Mouse (Mus musculus) hindbrain, embryonic 11.5 days (tissue): Measurements from ENCODE around the gene Traf3. TPM values are rescaled to one million over a fixed set of nuclear protein-coding genes. Genes with fewer than 3 reads are reported as not detected.
A peak's percentile ranks its signal among the peaks of the same experiment; 100 is the strongest.

Experiments
- ATAC-seq: fragments of 200-750 bp; cut with Nextera tagmentation; 2 replicates; pipeline ENCODE4 v1.8.0; 2017; ENCODE audit warnings: mild to moderate bottlenecking, moderate TSS enrichment, moderate library complexity; ENCODE audit not compliant: low FRiP score
- DNase-seq: peaks from one replicate; pipeline ENCODE4 v3.0.0-alpha.2; 2015; ENCODE audit warnings: low spot score
- H3K27ac ChIP-seq: fragments of 300-500 bp; sonication (generic); 2 replicates; pipeline ENCODE4 v1.5.1; 2014; ENCODE audit warnings: mild to moderate bottlenecking, low read depth, low read length
- H3K27me3 ChIP-seq: fragments of 300-500 bp; sonication (generic); 2 replicates; pipeline ENCODE4 v1.6.1; 2014; ENCODE audit warnings: mild to moderate bottlenecking, low read length, moderate library complexity, mixed read lengths; ENCODE audit not compliant: control insufficient read depth, insufficient read depth
- H3K36me3 ChIP-seq: fragments of 300-500 bp; sonication (generic); 2 replicates; pipeline ENCODE4 v1.6.1; 2014; ENCODE audit warnings: mild to moderate bottlenecking, low read length, moderate library complexity, mixed read lengths; ENCODE audit not compliant: control insufficient read depth, insufficient read depth
- H3K4me1 ChIP-seq: fragments of 300-500 bp; sonication (generic); replicated peaks from 2 replicates; pipeline ENCODE4 v1.6.1; 2014; ENCODE audit warnings: low read length, mixed read lengths; ENCODE audit not compliant: control insufficient read depth, insufficient read depth
- H3K4me2 ChIP-seq: fragments of 300-500 bp; sonication (generic); replicated peaks from 2 replicates; pipeline ENCODE4 v1.6.1; 2014; ENCODE audit warnings: mild to moderate bottlenecking, low read depth, low read length
- H3K4me3 ChIP-seq: fragments of 300-500 bp; sonication (generic); 2 replicates; pipeline ENCODE4 v1.5.1; 2014; ENCODE audit warnings: low read depth, low read length
- H3K9ac ChIP-seq: fragments of 300-500 bp; sonication (generic); 2 replicates; pipeline ENCODE4 v1.6.1; 2014; ENCODE audit warnings: low read depth, low read length
- H3K9me3 ChIP-seq: fragments of 300-500 bp; sonication (generic); 2 replicates; pipeline ENCODE4 v1.6.1; 2016; ENCODE audit warnings: low read length; ENCODE audit not compliant: control insufficient read depth
- WGBS: fragments of 180-500 bp; shearing (Covaris S2); extraction: QIAGEN DNeasy Blood & Tissue Kit; methylation state at CpG from one replicate; pipeline ENCODE4 v1.1.7; 2014; 5-methylcytosine and 5-hydroxymethylcytosine counted together
- polyA plus RNA-seq: library from polyadenylated mRNA; unstranded; fragments of >200 nt; fragmentation: Nextera tagmentation; extraction: Ambion mirVana; gene quantifications from 2 replicates; pipeline ENCODE4 v1.2.1, GENCODE M21; 2014

Gene Traf3
- polyA plus RNA-seq, 1 experiment from 2014 or later: 16.2 TPM

DNA sequence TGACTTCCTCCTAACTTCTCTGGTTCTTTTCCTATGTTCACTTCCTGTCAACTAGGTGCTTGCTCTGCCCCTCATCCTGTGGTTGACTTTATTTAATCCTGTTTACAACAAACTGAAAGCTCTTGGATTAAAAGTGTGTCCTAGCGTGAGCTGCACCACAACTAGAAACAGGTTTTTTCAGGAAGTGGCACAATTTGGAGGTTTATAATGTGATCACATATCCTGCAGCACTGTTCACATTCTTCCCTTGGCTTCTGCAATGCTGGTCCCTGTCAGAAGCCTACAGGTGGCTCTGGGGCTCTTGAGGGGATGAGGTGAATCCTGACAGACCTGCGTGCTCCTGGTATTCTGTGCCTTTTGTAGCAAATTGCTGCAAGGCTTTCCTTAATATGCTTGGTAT, 64.6 kb downstream of the Traf3 start:
- no peaks in the 10 kb centered on the region for H3K4me1 ChIP-seq
- no peaks in the 10 kb centered on the region for H3K9me3 ChIP-seq
- no peaks in the 10 kb centered on the region for H3K27me3 ChIP-seq
- H3K27ac ChIP-seq: no peak overlapping the region
- H3K4me2 ChIP-seq: no peak overlapping the region
- H3K36me3 ChIP-seq: no peaks in the 10 kb centered on the region
- 95% methylated on average over 2 of the region's 2 CpGs for WGBS
- no peak overlapping the region for H3K9ac ChIP-seq
- H3K4me3 ChIP-seq: no peak overlapping the region
- no peak for ATAC-seq
- no peak for DNase-seq

- H3K36me3 ChIP-seq: no peaks in the 10 kb centered on the region
- no peak overlapping the region for H3K4me2 ChIP-seq
- DNase-seq (no peak), ATAC-seq (no peak)
- no peaks in the 10 kb centered on the region for H3K27me3 ChIP-seq
- H3K4me1 ChIP-seq: no peaks in the 10 kb centered on the region
- H3K4me3 ChIP-seq: no peak overlapping the region
- H3K27ac ChIP-seq: no peak overlapping the region
- no peaks in the 10 kb centered on the region for H3K9me3 ChIP-seq
- no peak overlapping the region for H3K9ac ChIP-seq
- 93% methylated on average over 4 of the region's 4 CpGs for WGBS
Measured at GRCm38 (mm10) chr12:111233798-111234197, 67.6 kb downstream of the Traf3 start.

DNA sequence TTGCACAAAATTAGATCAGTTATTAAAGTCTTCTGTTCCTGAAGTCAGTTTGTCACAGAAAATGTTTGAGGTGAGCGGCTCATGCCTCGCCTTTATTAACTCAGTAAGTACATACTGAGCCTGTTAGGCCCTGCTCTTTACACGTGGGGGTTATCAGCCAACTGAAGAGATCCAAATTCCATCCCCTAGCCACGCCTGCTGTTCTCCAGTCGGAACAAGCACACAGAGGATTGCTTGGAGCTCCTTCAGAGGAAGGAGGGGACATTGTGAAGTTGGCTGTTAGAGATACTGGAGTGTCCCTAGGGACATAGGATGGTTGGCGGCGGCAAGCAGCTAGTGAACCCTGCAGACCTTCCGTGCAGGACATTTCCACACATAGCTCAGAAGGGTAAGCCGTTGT, 68.2 kb downstream of the Traf3 start:
- WGBS: 81% methylated on average over 9 of the region's 9 CpGs
- Histone ChIP-seq H3K36me3 (no peaks in the 10 kb centered on the region), H3K4me3 (no peak overlapping the region), H3K9me3 (no peaks in the 10 kb centered on the region), H3K27ac (no peak overlapping the region), H3K4me2 (no peak overlapping the region), H3K27me3 (no peaks in the 10 kb centered on the region), H3K4me1 (no peaks in the 10 kb centered on the region), H3K9ac (no peak overlapping the region)
- DNase-seq: no peak
- ATAC-seq: no peak

- Histone ChIP-seq H3K36me3 (no peaks in the 10 kb centered on the region), H3K9ac (no peak overlapping the region), H3K4me1 (no peaks in the 10 kb centered on the region), H3K27me3 (no peaks in the 10 kb centered on the region), H3K9me3 (no peaks in the 10 kb centered on the region), H3K4me3 (no peak overlapping the region), H3K27ac (no peak overlapping the region), H3K4me2 (no peak overlapping the region)
- WGBS: 91% methylated on average over 6 of the region's 6 CpGs
- no peak for ATAC-seq
- no peak for DNase-seq
Measured at GRCm38 (mm10) chr12:111235631-111236030, 69.5 kb downstream of the Traf3 start.

DNA sequence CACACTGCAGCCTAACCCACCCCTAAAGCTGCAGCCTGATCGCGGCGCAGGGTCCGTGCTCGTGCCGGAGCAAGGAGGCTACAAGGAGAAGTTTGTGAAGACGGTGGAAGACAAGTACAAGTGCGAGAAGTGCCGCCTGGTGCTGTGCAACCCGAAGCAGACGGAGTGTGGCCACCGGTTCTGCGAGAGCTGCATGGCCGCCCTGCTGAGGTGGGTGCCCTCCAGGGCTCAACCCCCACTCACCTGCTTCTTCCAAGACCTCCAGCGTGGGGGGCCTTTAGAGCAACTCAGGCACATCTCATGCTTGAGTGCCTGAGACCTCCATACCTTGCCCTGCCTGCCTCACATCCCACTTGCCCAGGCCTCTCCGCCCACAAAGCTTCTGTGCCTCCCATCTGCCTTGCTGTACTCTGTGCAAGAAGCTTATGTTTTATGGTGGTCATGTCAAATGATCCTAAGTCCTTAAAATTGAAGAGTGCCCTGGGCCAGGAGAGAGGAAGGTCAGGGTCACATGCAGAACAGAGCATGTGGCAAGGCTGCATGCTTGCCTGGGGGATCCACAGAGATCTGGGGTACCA, 71.5 kb downstream of the Traf3 start:
- 98% methylated on average over 16 of the region's 16 CpGs for whole genome bisulfite sequencing
- ATAC-seq (no peak), DNase-seq (no peak)
- Histone ChIP-seq H3K27me3 (no peaks in the 10 kb centered on the region), H3K4me2 (no peak overlapping the region), H3K9me3 (no peaks in the 10 kb centered on the region), H3K4me1 (no peaks in the 10 kb centered on the region), H3K36me3 (no peaks in the 10 kb centered on the region), H3K4me3 (no peak overlapping the region), H3K27ac (no peak overlapping the region), H3K9ac (no peak overlapping the region)

- no peak overlapping the region for H3K27ac ChIP-seq
- H3K27me3 ChIP-seq: no peaks in the 10 kb centered on the region
- no peak overlapping the region for H3K4me3 ChIP-seq
- no peaks in the 10 kb centered on the region; the same call in 1 of the 2 replicates for H3K36me3 ChIP-seq
- ATAC-seq (no peak), DNase-seq (no peak)
- 88% methylated on average over 5 of the region's 5 CpGs for WGBS
- H3K9me3 ChIP-seq: no peaks in the 10 kb centered on the region
- H3K4me1 ChIP-seq: no peaks in the 10 kb centered on the region
- H3K9ac ChIP-seq: no peak overlapping the region
- H3K4me2 ChIP-seq: no peak overlapping the region
Measured at GRCm38 (mm10) chr12:111238345-111238744, 72.2 kb downstream of the Traf3 start.

- Histone ChIP-seq H3K36me3 (no peaks in the 10 kb centered on the region; the same call in 1 of the 2 replicates), H3K9ac (no peak overlapping the region), H3K9me3 (no peaks in the 10 kb centered on the region), H3K27me3 (no peaks in the 10 kb centered on the region), H3K4me3 (no peak overlapping the region), H3K27ac (no peak overlapping the region), H3K4me1 (no peaks in the 10 kb centered on the region), H3K4me2 (no peak overlapping the region)
- DNase-seq: peak; percentile 21
- 58% methylated on average over 4 of the region's 4 CpGs for WGBS
- ATAC-seq: no peak
Measured at GRCm38 (mm10) chr12:111238778-111239177, 72.6 kb downstream of the Traf3 start.

GRCm38 (mm10) chr12:111239930-111240329, 73.8 kb downstream of the Traf3 start:
- no peaks in the 10 kb centered on the region; the same call in 1 of the 2 replicates for H3K36me3 ChIP-seq
- 88% methylated on average over 10 of the region's 10 CpGs for WGBS
- H3K27me3 ChIP-seq: no peaks in the 10 kb centered on the region
- no peak overlapping the region for H3K4me3 ChIP-seq
- DNase-seq: no peak
- H3K4me1 ChIP-seq: no peaks in the 10 kb centered on the region
- no peak overlapping the region for H3K9ac ChIP-seq
- no peak overlapping the region for H3K27ac ChIP-seq
- no peak for ATAC-seq
- no peak overlapping the region for H3K4me2 ChIP-seq
- no peaks in the 10 kb centered on the region for H3K9me3 ChIP-seq

DNA sequence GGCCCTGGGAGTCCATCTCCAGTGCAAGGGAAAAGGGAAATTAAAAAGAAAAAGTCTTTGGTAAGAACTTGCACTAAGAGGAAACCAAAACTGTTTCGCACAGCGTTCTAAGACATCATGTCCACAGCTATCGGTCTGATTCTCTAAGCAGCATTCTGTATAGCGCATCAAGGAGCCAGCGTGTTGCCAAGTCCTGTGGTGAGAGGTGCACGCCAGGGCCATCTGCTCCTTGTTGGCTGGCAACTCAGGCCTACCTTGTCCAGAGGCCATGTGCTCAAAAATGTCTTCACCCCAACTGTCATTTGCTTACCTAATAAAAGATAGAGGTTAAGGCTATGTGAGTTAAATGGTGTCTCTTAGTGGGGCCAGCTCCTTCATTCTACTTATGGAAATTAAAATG, 75.7 kb downstream of the Traf3 start:
- no peak for DNase-seq
- no peak for ATAC-seq
- no peaks in the 10 kb centered on the region; the same call in 1 of the 2 replicates for H3K36me3 ChIP-seq

More for the DNA sequence above, 75.7 kb downstream of the Traf3 start:
- no peaks in the 10 kb centered on the region for H3K4me1 ChIP-seq
- no peak overlapping the region for H3K4me3 ChIP-seq
- no peaks in the 10 kb centered on the region for H3K27me3 ChIP-seq
- WGBS: 96% methylated on average over 6 of the region's 6 CpGs
- H3K4me2 ChIP-seq: no peak overlapping the region
- no peak overlapping the region for H3K9ac ChIP-seq
- H3K27ac ChIP-seq: no peak overlapping the region
- no peaks in the 10 kb centered on the region for H3K9me3 ChIP-seq
